Mouse (Mus musculus) heart, adult 2 months (tissue): Measurements from ENCODE around the gene Nfkbiz.

Source experiments
- CTCF ChIP-seq: fragments of 200-600 bp; IDR thresholded peaks from 2 replicates; pipeline ENCODE4 v1.8.1; 2022; ENCODE audit warnings: antibody characterized with exemption, mild to moderate bottlenecking, moderate library complexity
- EP300 ChIP-seq: fragments of 200-500 bp; IDR thresholded peaks from 2 replicates; pipeline ENCODE4 v1.6.1; 2011; ENCODE audit warnings: low read depth, low read length, control low read depth; ENCODE audit not compliant: insufficient read depth
- POLR2A ChIP-seq: fragments of 200-500 bp; IDR thresholded peaks from 2 replicates; pipeline ENCODE4 v1.6.1; 2011; ENCODE audit warnings: mild to moderate bottlenecking, low read depth, low read length, control low read depth; ENCODE audit not compliant: insufficient read depth

- no peak for TF ChIP-seq CTCF
- no peak for TF ChIP-seq EP300
- TF ChIP-seq POLR2A = no peak
Observed at GRCm38 (mm10) chr16:55787385-55788072, 51.2 kb downstream of the Nfkbiz start.
